Comparison of ENCODE assay signal across 22 mouse cellular contexts in the genomic region with DNA sequence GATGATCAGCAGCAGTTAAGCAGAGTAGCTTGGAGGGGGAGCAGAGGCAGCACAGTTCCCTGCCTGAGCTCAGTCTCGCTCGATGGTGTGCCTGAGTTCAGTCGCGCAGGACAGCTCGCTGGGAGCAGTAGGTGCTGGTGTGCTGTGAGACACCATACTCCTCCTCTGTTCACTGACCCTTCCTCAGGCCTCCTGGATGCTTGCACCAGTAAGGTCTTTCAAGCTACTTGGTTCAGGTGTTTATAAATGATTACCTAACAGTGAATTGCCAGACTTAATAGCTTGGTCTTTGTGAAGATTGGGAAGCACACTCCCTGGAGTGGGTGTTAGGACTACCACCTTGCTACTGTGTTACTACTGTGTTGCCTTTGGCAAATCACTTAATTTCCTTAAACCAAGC.
A peak's percentile ranks its signal among the peaks of the same experiment; 100 is the strongest.
DNase-seq lines count a peak whose midpoint lies in the region; ATAC-seq and TF ChIP-seq lines count a peak whose summit lies in the region.
"Had no signal": no experiment of that assay in that cellular context is flagged by ENCODE, and none has a peak within 500 bp of the region (broad histone marks: within the 10 kb centered on the region; RNA-seq: fewer than 3 reads in every experiment).

No protein-coding gene starts in this region.

- H3K9me3 ChIP-seq in kidney, embryonic 16.5 days (ENCODE audit: low read length), result no peaks in the 10 kb centered on the region
- no peaks in the 10 kb centered on the region for H3K9me3 ChIP-seq in forebrain, embryonic 10.5 days
- H3K9me3 ChIP-seq: embryonic facial prominence, embryonic 13.5 days; embryonic facial prominence, embryonic 15.5 days; forebrain, embryonic 13.5 days; forebrain, embryonic 15.5 days had no signal

- 52% methylated on average over 5 of the region's 5 CpGs for WGBS in kidney, adult 2 months
- WGBS in kidney, embryonic 16.5 days, result 77% methylated on average over 5 of the region's 5 CpGs
- 95% methylated on average over 5 of the region's 5 CpGs for WGBS in forebrain, embryonic 10.5 days

- H3K27me3 ChIP-seq in kidney, adult 2 months (replicated peaks; ENCODE audit: control insufficient read depth, insufficient read depth, low read length), result no peaks in the 10 kb centered on the region
- no peaks in the 10 kb centered on the region for H3K27me3 ChIP-seq in kidney, embryonic 16.5 days (ENCODE audit: insufficient read depth, low read length)
- H3K27me3 ChIP-seq in forebrain, embryonic 10.5 days (ENCODE audit: poor library complexity, severe bottlenecking), result no peaks in the 10 kb centered on the region
- H3K27me3 ChIP-seq: embryonic facial prominence, embryonic 13.5 days; embryonic facial prominence, embryonic 15.5 days; forebrain, embryonic 13.5 days; forebrain, embryonic 15.5 days had no signal

- H3K36me3 ChIP-seq in kidney, adult 2 months (ENCODE audit: control insufficient read depth, insufficient read depth, low read length), result no peaks in the 10 kb centered on the region
- H3K36me3 ChIP-seq in kidney, embryonic 16.5 days (ENCODE audit: insufficient read depth, low read length), result no peaks in the 10 kb centered on the region
- no peaks in the 10 kb centered on the region for H3K36me3 ChIP-seq in forebrain, embryonic 10.5 days (replicated peaks)
- H3K36me3 ChIP-seq: embryonic facial prominence, embryonic 13.5 days; embryonic facial prominence, embryonic 15.5 days had no signal

- peaks cover 2% of the 10 kb centered on the region; the same call in 1 of the 2 replicates for H3K4me1 ChIP-seq in kidney, adult 2 months (ENCODE audit: control insufficient read depth, insufficient read depth, low read length)
- no peaks in the 10 kb centered on the region for H3K4me1 ChIP-seq in kidney, embryonic 16.5 days (ENCODE audit: insufficient read depth, low read length)
- peaks cover 15% of the 10 kb centered on the region; the same call in 1 of the 2 replicates for H3K4me1 ChIP-seq in forebrain, embryonic 10.5 days
- H3K4me1 ChIP-seq: embryonic facial prominence, embryonic 13.5 days; embryonic facial prominence, embryonic 15.5 days; forebrain, embryonic 13.5 days; forebrain, embryonic 15.5 days had no signal

- H3K4me2 ChIP-seq in kidney, embryonic 16.5 days (replicated peaks; ENCODE audit: low read depth, low read length), result no peak overlapping the region
- H3K4me2 ChIP-seq: embryonic facial prominence, embryonic 13.5 days; embryonic facial prominence, embryonic 15.5 days; forebrain, embryonic 13.5 days; forebrain, embryonic 15.5 days had no signal

- no peak overlapping the region for H3K27ac ChIP-seq in kidney, adult 2 months (ENCODE audit: insufficient read depth, low read depth, low read length)
- H3K27ac ChIP-seq in kidney, embryonic 16.5 days (ENCODE audit: low read length), result no peak overlapping the region
- no peak overlapping the region for H3K27ac ChIP-seq in forebrain, embryonic 10.5 days
- H3K27ac ChIP-seq: embryonic facial prominence, embryonic 13.5 days; embryonic facial prominence, embryonic 15.5 days; forebrain, embryonic 13.5 days; forebrain, embryonic 15.5 days had no signal

- DNase-seq in kidney, adult 2 months, result peak; percentile 63
- no peak for DNase-seq in kidney, postnatal 10 days
- DNase-seq in kidney, adult 9 months, result peak; percentile 56
- no peak for DNase-seq in kidney, postnatal 14 days
- no peak for DNase-seq in kidney, adult 18-20 months
- no peak for DNase-seq in forebrain, embryonic 10.5 days (ENCODE audit: extremely low spot score, low spot score)
- DNase-seq: adrenal gland, adult 2 months; adrenal gland, postnatal 10 days; adrenal gland, postnatal 25 days; cerebellum, adult 11 months; cerebellum, adult 18-20 months; cerebellum, adult 8-10 months; cerebellum, adult 9-11 months; cerebellum, postnatal 14 days; cerebellum, postnatal 36 days; embryo, embryonic 11 days had no signal

- no peak for TF ChIP-seq POLR2A in kidney, adult 2 months (IDR thresholded peaks at IDR 0.05; ENCODE audit: low read depth, low read length)

- ATAC-seq in kidney, embryonic 16.5 days (ENCODE audit: low FRiP score, low TSS enrichment), result peak; percentile 67
- ATAC-seq: forebrain, embryonic 13.5 days; forebrain, embryonic 15.5 days had no signal

- no peak for TF ChIP-seq CTCF in kidney, adult 2 months (conservative IDR thresholded peaks at IDR 0.05; ENCODE audit: insufficient read depth, insufficient read length, low read depth, low read length)

- H3K4me3 ChIP-seq in kidney, adult 2 months (ENCODE audit: insufficient read depth, low read depth, low read length), result no peak overlapping the region
- H3K4me3 ChIP-seq in kidney, embryonic 16.5 days (ENCODE audit: low read length), result no peak overlapping the region
- H3K4me3 ChIP-seq in forebrain, embryonic 10.5 days, result no peak overlapping the region
- H3K4me3 ChIP-seq: embryonic facial prominence, embryonic 13.5 days; embryonic facial prominence, embryonic 15.5 days; erythroblast, embryonic 14.5 days; forebrain, embryonic 13.5 days; forebrain, embryonic 15.5 days had no signal

- no peak overlapping the region for H3K9ac ChIP-seq in kidney, embryonic 16.5 days (replicated peaks; ENCODE audit: low read length)
- H3K9ac ChIP-seq: embryonic facial prominence, embryonic 13.5 days; embryonic facial prominence, embryonic 15.5 days; forebrain, embryonic 13.5 days; forebrain, embryonic 15.5 days had no signal

Comparison
In these comparisons a context has a peak if more than half of its experiments do, and no peak if none do; other contexts are left out.
1. DNase-seq: peak in kidney, adult 2 months (single experiment) and kidney, adult 9 months (single experiment); none in kidney, postnatal 10 days (single experiment), kidney, postnatal 14 days (single experiment), kidney, adult 18-20 months (single experiment) and forebrain, embryonic 10.5 days (single experiment).